Mouse (Mus musculus) forebrain, embryonic 12.5 days (tissue): ENCODE results near the gene Wdr47. TPM values are rescaled to one million over a fixed set of nuclear protein-coding genes. Genes with fewer than 3 reads are reported as not detected.
A peak's percentile ranks its signal among the peaks of the same experiment; 100 is the strongest.

Experiments used
- ATAC-seq: fragments of 200-750 bp; cut with Nextera tagmentation; 2 replicates; pipeline ENCODE4 v1.8.0; 2017; ENCODE audit warnings: moderate TSS enrichment; ENCODE audit not compliant: low FRiP score
- H3K27ac ChIP-seq: fragments of 300-500 bp; sonication (generic); 2 replicates; pipeline ENCODE4 v1.5.1; 2016; ENCODE audit warnings: mild to moderate bottlenecking
- H3K27me3 ChIP-seq: fragments of 300-500 bp; sonication (generic); 2 replicates; pipeline ENCODE4 v1.6.1; 2016; ENCODE audit warnings: mild to moderate bottlenecking
- H3K36me3 ChIP-seq: fragments of 300-500 bp; sonication (generic); replicated peaks from 2 replicates; pipeline ENCODE4 v1.6.1; 2016; ENCODE audit warnings: mild to moderate bottlenecking
- H3K4me1 ChIP-seq: fragments of 300-500 bp; sonication (generic); 2 replicates; pipeline ENCODE4 v1.6.1; 2016
- H3K4me2 ChIP-seq: fragments of 300-500 bp; sonication (generic); 2 replicates; pipeline ENCODE4 v1.6.1; 2016; ENCODE audit warnings: mild to moderate bottlenecking, moderate library complexity
- H3K4me3 ChIP-seq: fragments of 300-500 bp; sonication (generic); replicated peaks from 2 replicates; pipeline ENCODE4 v1.5.1; 2016; ENCODE audit warnings: mild to moderate bottlenecking
- H3K9ac ChIP-seq: fragments of 300-500 bp; sonication (generic); 2 replicates; pipeline ENCODE4 v1.6.1; 2016; ENCODE audit warnings: mild to moderate bottlenecking
- H3K9me3 ChIP-seq: fragments of 300-500 bp; sonication (generic); 2 replicates; pipeline ENCODE4 v1.6.1; 2016
- WGBS: fragments of 180-500 bp; shearing (Covaris S2); methylation state at CpG from one replicate; pipeline ENCODE4 v1.1.7; 2016; 5-methylcytosine and 5-hydroxymethylcytosine counted together
- microRNA-seq: library from miRNA; unstranded; fragments of <30 nt; microRNA quantifications from one replicate; pipeline ENCODE4, GENCODE M21; 2017
- polyA plus RNA-seq: library from polyadenylated mRNA; unstranded; fragments of >200 nt; fragmentation: Nextera tagmentation; extraction: Ambion mirVana; gene quantifications from 2 replicates; pipeline ENCODE4 v1.2.1, GENCODE M21; 2016

Wdr47 gene
- polyA plus RNA-seq, 1 experiment from 2014 or later: 51.1 TPM

GRCm38 (mm10) chr3:108689015-108689441, 97.9 kb downstream of the Wdr47 start:
- no peak overlapping the region for H3K27ac ChIP-seq
- no peak for ATAC-seq
- H3K4me2 ChIP-seq: no peak overlapping the region
- H3K4me3 ChIP-seq: no peak overlapping the region
- H3K9me3 ChIP-seq: no peaks in the 10 kb centered on the region
- peaks cover 61% of the 10 kb centered on the region for H3K36me3 ChIP-seq
- no peaks in the 10 kb centered on the region for H3K4me1 ChIP-seq
- no peaks in the 10 kb centered on the region for H3K27me3 ChIP-seq
- WGBS: 80% methylated on average over 6 of the region's 6 CpGs
- no peak overlapping the region for H3K9ac ChIP-seq

- Histone ChIP-seq H3K9ac (no peak overlapping the region), H3K4me1 (no peaks in the 10 kb centered on the region), H3K36me3 (peaks cover 62% of the 10 kb centered on the region), H3K4me3 (no peak overlapping the region), H3K27ac (no peak overlapping the region), H3K9me3 (no peaks in the 10 kb centered on the region), H3K4me2 (no peak overlapping the region), H3K27me3 (no peaks in the 10 kb centered on the region)
- 75% methylated on average over 8 of the region's 8 CpGs for WGBS
- ATAC-seq: no peak
These were observed 98.4 kb downstream of the Wdr47 start for GRCm38 (mm10) chr3:108689446-108689845.

DNA sequence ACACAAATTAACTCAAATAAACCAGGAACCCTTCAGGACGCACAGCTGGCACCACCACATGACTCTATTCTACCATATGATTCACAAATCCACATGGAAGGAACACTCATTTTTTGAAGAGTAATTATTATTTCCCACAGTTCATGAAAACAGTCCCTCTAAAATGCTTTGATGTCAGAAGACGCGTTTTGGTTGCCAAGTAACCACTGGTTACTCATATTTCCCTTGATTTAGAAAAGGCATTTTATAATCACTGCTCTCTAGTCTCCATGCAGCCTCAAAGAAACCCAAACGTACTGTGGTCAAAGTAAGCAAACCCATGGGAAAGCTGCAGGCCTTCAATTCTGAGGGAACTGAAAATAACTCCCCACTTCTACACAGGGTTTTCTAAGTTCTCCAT, 98.9 kb downstream of the Wdr47 start:
- peaks cover 65% of the 10 kb centered on the region for H3K36me3 ChIP-seq
- no peaks in the 10 kb centered on the region for H3K9me3 ChIP-seq
- H3K4me1 ChIP-seq: no peaks in the 10 kb centered on the region
- no peak overlapping the region for H3K9ac ChIP-seq
- H3K27ac ChIP-seq: 0 out of 2 replicates have a peak overlapping the region, but pooled peaks have one; percentile 25
- no peaks in the 10 kb centered on the region for H3K27me3 ChIP-seq
- ATAC-seq: no peak
- H3K4me3 ChIP-seq: no peak overlapping the region
- H3K4me2 ChIP-seq: no peak overlapping the region
- WGBS: 76% methylated on average over 4 of the region's 4 CpGs

- H3K4me2 ChIP-seq: no peak overlapping the region
- WGBS: 92% methylated on average over 9 of the region's 9 CpGs
- H3K36me3 ChIP-seq: peaks cover 65% of the 10 kb centered on the region
- no peak for ATAC-seq
- no peak overlapping the region for H3K9ac ChIP-seq
- no peaks in the 10 kb centered on the region for H3K27me3 ChIP-seq
- no peaks in the 10 kb centered on the region for H3K9me3 ChIP-seq
- H3K4me3 ChIP-seq: no peak overlapping the region
- no peaks in the 10 kb centered on the region for H3K4me1 ChIP-seq
- H3K27ac ChIP-seq: no peak overlapping the region
These were observed 103.2 kb downstream of the Wdr47 start for GRCm38 (mm10) chr3:108694321-108694720.

Small RNAs within 50 kb of the gene (microRNA-seq; reads per million reads assigned to microRNA genes)
- gene Gm22860: not detected

Other genes with a start within 250 kb of the Wdr47 start
- 0.15 and 0.31 TPM in 2 replicates for gene Mybphl, start 226.4 kb upstream of the Wdr47 start, polyA plus RNA-seq
- 82.6 and 83.1 TPM in 2 replicates for gene Psrc1, start 207.4 kb upstream of the Wdr47 start, polyA plus RNA-seq
- 60.4 and 61.3 TPM in 2 replicates for gene Celsr2, start 175.7 kb upstream of the Wdr47 start, polyA plus RNA-seq
- gene Sars, start 146.1 kb upstream of the Wdr47 start, polyA plus RNA-seq: 186 and 205 TPM in 2 replicates
- 0.76 and 1.2 TPM in 2 replicates for gene 1700013F07Rik, start 57.1 kb upstream of the Wdr47 start, polyA plus RNA-seq
- 3.7 and 5.9 TPM in 2 replicates for gene 5330417C22Rik, start 54.7 kb upstream of the Wdr47 start, polyA plus RNA-seq
- 59.4 and 65.8 TPM in 2 replicates for gene Tmem167b, start 28.8 kb upstream of the Wdr47 start, polyA plus RNA-seq
- gene Taf13, start 19.6 kb upstream of the Wdr47 start, polyA plus RNA-seq: 55.7 and 58.5 TPM in 2 replicates
- 65.5 and 71.0 TPM in 2 replicates for gene Clcc1, start 62.6 kb downstream of the Wdr47 start, polyA plus RNA-seq
- gene Gpsm2, start 131.0 kb downstream of the Wdr47 start, polyA plus RNA-seq: 103 and 110 TPM in 2 replicates
- gene Aknad1, start 148.4 kb downstream of the Wdr47 start, polyA plus RNA-seq: 0.04 TPM in 1 of 2 replicates, not detected in the other
- 21.3 and 23.1 TPM in 2 replicates for gene Stxbp3, start 249.2 kb downstream of the Wdr47 start, polyA plus RNA-seq